Mouse (Mus musculus) retina, embryonic 14.5 days (tissue): Measurements from ENCODE around the gene Shroom3.
A peak's percentile ranks its signal among the peaks of the same experiment; 100 is the strongest.
"Not testable (repeated sequence)": the region's sequence is repeated elsewhere in the genome, so short reads cannot be mapped to it uniquely, and the experiment has no call there.

ENCODE experiments used
- DNase-seq: peaks from one replicate; pipeline ENCODE4 v3.0.0-alpha.2; 2015; ENCODE audit warnings: low spot score

The Shroom3 gene

GRCm38 (mm10) chr5:92893711-92894110, 210.5 kb downstream of the Shroom3 start:
- no peak for DNase-seq

GRCm38 (mm10) chr5:92895877-92896276, 212.6 kb downstream of the Shroom3 start:
- no peak for DNase-seq

GRCm38 (mm10) chr5:92896725-92897280, 213.6 kb downstream of the Shroom3 start:
- DNase-seq: no peak

- peak; percentile 85 for DNase-seq
Measured at GRCm38 (mm10) chr5:92897766-92898745, 214.8 kb downstream of the Shroom3 start.

- DNase-seq: no peak
Measured at GRCm38 (mm10) chr5:92900470-92900869, 217.2 kb downstream of the Shroom3 start.

- DNase-seq: no peak
Measured at GRCm38 (mm10) chr5:92901870-92902269, 218.6 kb downstream of the Shroom3 start.

- DNase-seq: no peak
Measured at GRCm38 (mm10) chr5:92905146-92905545, 221.9 kb downstream of the Shroom3 start.

GRCm38 (mm10) chr5:92905594-92906008, 222.4 kb downstream of the Shroom3 start:
- peak; percentile 83 for DNase-seq

GRCm38 (mm10) chr5:92908227-92908626, 225.0 kb downstream of the Shroom3 start:
- DNase-seq: no peak

GRCm38 (mm10) chr5:92910838-92911237, 227.6 kb downstream of the Shroom3 start:
- no peak for DNase-seq

- no peak for DNase-seq
Measured at GRCm38 (mm10) chr5:92915421-92915820, 232.2 kb downstream of the Shroom3 start.

- DNase-seq: no peak
Measured at GRCm38 (mm10) chr5:92917755-92918154, 234.5 kb downstream of the Shroom3 start.

- DNase-seq: peak; percentile 59
Measured at GRCm38 (mm10) chr5:92918170-92918569, 234.9 kb downstream of the Shroom3 start.

- no peak for DNase-seq
Measured at GRCm38 (mm10) chr5:92918866-92919265, 235.6 kb downstream of the Shroom3 start.

- DNase-seq: no peak
Measured at GRCm38 (mm10) chr5:92919390-92919789, 236.2 kb downstream of the Shroom3 start.

GRCm38 (mm10) chr5:92920984-92921383, 237.7 kb downstream of the Shroom3 start:
- DNase-seq: no peak

- DNase-seq: no peak
Measured at GRCm38 (mm10) chr5:92921728-92922127, 238.5 kb downstream of the Shroom3 start.

GRCm38 (mm10) chr5:92922981-92923380, 239.7 kb downstream of the Shroom3 start:
- not testable (repeated sequence) for DNase-seq

GRCm38 (mm10) chr5:92924851-92925477, 241.7 kb downstream of the Shroom3 start:
- peak; percentile 50 for DNase-seq

GRCm38 (mm10) chr5:92927667-92928066, 244.4 kb downstream of the Shroom3 start:
- DNase-seq: no peak

- no peak for DNase-seq
Measured at GRCm38 (mm10) chr5:92930557-92930956, 247.3 kb downstream of the Shroom3 start.

GRCm38 (mm10) chr5:92931298-92931697, 248.1 kb downstream of the Shroom3 start:
- DNase-seq: no peak

GRCm38 (mm10) chr5:92933010-92933409, 249.8 kb downstream of the Shroom3 start:
- no peak for DNase-seq
